Mouse (Mus musculus) neural tube, embryonic 13.5 days (tissue): Measurements from ENCODE around the gene Irf2bpl. TPM values are rescaled to one million over a fixed set of nuclear protein-coding genes. Genes with fewer than 3 reads are reported as not detected.

Experiments
- ATAC-seq: fragments of 200-750 bp; cut with Nextera tagmentation; 2 replicates; pipeline ENCODE4 v1.8.0; 2017; ENCODE audit warnings: low read depth, mild to moderate bottlenecking, moderate TSS enrichment, moderate library complexity
- H3K27ac ChIP-seq: fragments of 300-500 bp; sonication (generic); replicated peaks from 2 replicates; pipeline ENCODE4 v1.5.1; 2015; ENCODE audit warnings: moderate library complexity, mild to moderate bottlenecking, inconsistent platforms
- H3K27me3 ChIP-seq: fragments of 300-500 bp; sonication (generic); 2 replicates; pipeline ENCODE4 v1.6.1; 2015; ENCODE audit warnings: mild to moderate bottlenecking, inconsistent platforms
- H3K36me3 ChIP-seq: fragments of 300-500 bp; sonication (generic); 2 replicates; pipeline ENCODE4 v1.6.1; 2015; ENCODE audit warnings: mild to moderate bottlenecking, inconsistent platforms
- H3K4me1 ChIP-seq: fragments of 300-500 bp; sonication (generic); replicated peaks from 2 replicates; pipeline ENCODE4 v1.6.1; 2015; ENCODE audit warnings: inconsistent platforms
- H3K4me2 ChIP-seq: fragments of 300-500 bp; sonication (generic); 2 replicates; pipeline ENCODE4 v1.6.1; 2015; ENCODE audit warnings: inconsistent platforms, mild to moderate bottlenecking, moderate library complexity
- H3K4me3 ChIP-seq: fragments of 300-500 bp; sonication (generic); 2 replicates; pipeline ENCODE4 v1.5.1; 2015; ENCODE audit warnings: mild to moderate bottlenecking, inconsistent platforms
- H3K9ac ChIP-seq: fragments of 300-500 bp; sonication (generic); 2 replicates; pipeline ENCODE4 v1.6.1; 2015; ENCODE audit warnings: moderate library complexity, mild to moderate bottlenecking, inconsistent platforms
- H3K9me3 ChIP-seq: fragments of 300-500 bp; sonication (generic); 2 replicates; pipeline ENCODE4 v1.6.1; 2016; ENCODE audit warnings: inconsistent platforms
- WGBS: fragments of 180-500 bp; shearing (Covaris S2); methylation state at CpG from one replicate; pipeline ENCODE4 v1.1.7; 2015; 5-methylcytosine and 5-hydroxymethylcytosine counted together
- polyA plus RNA-seq: library from polyadenylated mRNA; unstranded; fragments of >200 nt; fragmentation: Nextera tagmentation; extraction: Ambion mirVana; gene quantifications from 2 replicates; pipeline ENCODE4 v1.2.1, GENCODE M21; 2015

Gene Irf2bpl
- 59.9 and 60.7 TPM in 2 replicates for polyA plus RNA-seq

GRCm38 (mm10) chr12:86884197-86885058, at the start of gene Irf2bpl:
TSS of gene Irf2bpl (minus strand) at chr12:86884798.
- peak within 1 kb of the TSS; percentile 98 for H3K4me3 ChIP-seq
- H3K27me3 ChIP-seq: no peaks in the 10 kb centered on the region
- under 1% methylated on average over 82 of the region's 82 CpGs for WGBS
- H3K4me1 ChIP-seq: peaks cover 65% of the 10 kb centered on the region
- H3K9me3 ChIP-seq: no peaks in the 10 kb centered on the region
- peak within 1 kb of the TSS; percentile 100 for H3K9ac ChIP-seq
- peak within 1 kb of the TSS; percentile 95 for H3K4me2 ChIP-seq
- H3K27ac ChIP-seq: peak within 1 kb of the TSS; percentile 100
- H3K36me3 ChIP-seq: 0 out of 2 replicates have a peak, but pooled peaks cover 4% of the 10 kb centered on the region
- ATAC-seq: peak; percentile 89

GRCm38 (mm10) chr12:86932575-86932952, 48.0 kb upstream of the Irf2bpl start:
- ATAC-seq: no peak
- Histone ChIP-seq H3K27ac (no peak overlapping the region), H3K9ac (no peak overlapping the region), H3K9me3 (0 out of 2 replicates have a peak, but pooled peaks cover 7% of the 10 kb centered on the region), H3K36me3 (no peaks in the 10 kb centered on the region), H3K4me2 (no peak overlapping the region), H3K27me3 (no peaks in the 10 kb centered on the region), H3K4me1 (peaks cover 9% of the 10 kb centered on the region), H3K4me3 (no peak overlapping the region)
- WGBS: 13% methylated on average over 6 of the region's 6 CpGs

GRCm38 (mm10) chr12:86931919-86932574, 47.4 kb upstream of the Irf2bpl start:
- Histone ChIP-seq H3K36me3 (no peaks in the 10 kb centered on the region), H3K4me3 (no peak overlapping the region), H3K9me3 (0 out of 2 replicates have a peak, but pooled peaks cover 8% of the 10 kb centered on the region), H3K9ac (no peak overlapping the region), H3K27ac (no peak overlapping the region), H3K4me2 (no peak overlapping the region), H3K4me1 (peaks cover 9% of the 10 kb centered on the region), H3K27me3 (no peaks in the 10 kb centered on the region)
- ATAC-seq: 0 out of 2 replicates have a peak, but pooled peaks have one; percentile 27
- WGBS: 12% methylated on average over 7 of the region's 7 CpGs

- Histone ChIP-seq H3K9ac (no peak overlapping the region), H3K4me2 (no peak overlapping the region), H3K9me3 (0 out of 2 replicates have a peak, but pooled peaks cover 8% of the 10 kb centered on the region), H3K4me3 (no peak overlapping the region), H3K27ac (no peak overlapping the region), H3K27me3 (no peaks in the 10 kb centered on the region), H3K36me3 (no peaks in the 10 kb centered on the region), H3K4me1 (peaks cover 9% of the 10 kb centered on the region)
- WGBS: 73% methylated on average over 6 of the region's 6 CpGs
- 0 out of 2 replicates have a peak, but pooled peaks have one; percentile 8 for ATAC-seq
These were observed 46.5 kb upstream of the Irf2bpl start for GRCm38 (mm10) chr12:86930934-86931729.

GRCm38 (mm10) chr12:86923837-86924236, 39.2 kb upstream of the Irf2bpl start:
- Histone ChIP-seq H3K27ac (peak overlapping the region; percentile 30), H3K9me3 (0 out of 2 replicates have a peak, but pooled peaks cover 8% of the 10 kb centered on the region), H3K4me3 (no peak overlapping the region), H3K4me2 (no peak overlapping the region), H3K9ac (no peak overlapping the region), H3K27me3 (no peaks in the 10 kb centered on the region), H3K4me1 (peaks cover 28% of the 10 kb centered on the region), H3K36me3 (no peaks in the 10 kb centered on the region)
- ATAC-seq: peak; percentile 49
- WGBS: 5% methylated on average over 5 of the region's 5 CpGs

GRCm38 (mm10) chr12:86918983-86919722, 34.6 kb upstream of the Irf2bpl start:
- peak overlapping the region; percentile 58 for H3K9ac ChIP-seq
- H3K4me1 ChIP-seq: peaks cover 49% of the 10 kb centered on the region
- no peak overlapping the region for H3K4me3 ChIP-seq
- no peaks in the 10 kb centered on the region for H3K9me3 ChIP-seq
- H3K36me3 ChIP-seq: no peaks in the 10 kb centered on the region
- H3K27ac ChIP-seq: peak overlapping the region; percentile 92
- H3K27me3 ChIP-seq: peaks cover 35% of the 10 kb centered on the region
- H3K4me2 ChIP-seq: no peak overlapping the region
- ATAC-seq: peak; percentile 45
- 54% methylated on average over 17 of the region's 17 CpGs for WGBS

GRCm38 (mm10) chr12:86918361-86918967, 33.9 kb upstream of the Irf2bpl start:
- Histone ChIP-seq H3K4me1 (peaks cover 53% of the 10 kb centered on the region), H3K9ac (peak overlapping the region; percentile 58), H3K27ac (peak overlapping the region; percentile 92), H3K4me3 (no peak overlapping the region), H3K36me3 (no peaks in the 10 kb centered on the region), H3K9me3 (no peaks in the 10 kb centered on the region), H3K4me2 (0 out of 2 replicates have a peak overlapping the region, but pooled peaks have one; percentile 20), H3K27me3 (peaks cover 42% of the 10 kb centered on the region)
- peak; percentile 54 for ATAC-seq
- 18% methylated on average over 11 of the region's 11 CpGs for WGBS

GRCm38 (mm10) chr12:86916796-86917573, 32.4 kb upstream of the Irf2bpl start:
- Histone ChIP-seq H3K27me3 (peaks cover 44% of the 10 kb centered on the region), H3K9me3 (no peaks in the 10 kb centered on the region), H3K4me3 (no peak overlapping the region), H3K4me2 (no peak overlapping the region), H3K9ac (0 out of 2 replicates have a peak overlapping the region, but pooled peaks have one; percentile 9), H3K36me3 (no peaks in the 10 kb centered on the region), H3K27ac (peak overlapping the region; percentile 92), H3K4me1 (peaks cover 61% of the 10 kb centered on the region)
- no peak for ATAC-seq
- 81% methylated on average over 7 of the region's 7 CpGs for WGBS

- no peak for ATAC-seq
- Histone ChIP-seq H3K4me1 (peaks cover 72% of the 10 kb centered on the region), H3K4me3 (no peak overlapping the region), H3K27me3 (peaks cover 44% of the 10 kb centered on the region), H3K36me3 (no peaks in the 10 kb centered on the region), H3K27ac (no peak overlapping the region), H3K9ac (no peak overlapping the region), H3K4me2 (no peak overlapping the region), H3K9me3 (no peaks in the 10 kb centered on the region)
- WGBS: 77% methylated on average over 7 of the region's 7 CpGs
These were observed 31.0 kb upstream of the Irf2bpl start for GRCm38 (mm10) chr12:86915617-86916016.

GRCm38 (mm10) chr12:86914756-86915155, 30.2 kb upstream of the Irf2bpl start:
- ATAC-seq: no peak
- Histone ChIP-seq H3K9ac (no peak overlapping the region), H3K36me3 (no peaks in the 10 kb centered on the region), H3K4me3 (no peak overlapping the region), H3K27ac (peak overlapping the region; percentile 23; the same call in 1 of the 2 replicates), H3K4me2 (no peak overlapping the region), H3K9me3 (no peaks in the 10 kb centered on the region), H3K27me3 (peaks cover 52% of the 10 kb centered on the region), H3K4me1 (peaks cover 75% of the 10 kb centered on the region)
- 62% methylated on average over 6 of the region's 6 CpGs for WGBS
